Mouse (Mus musculus): ENCODE results near the gene Por.

Gene Por

DNA sequence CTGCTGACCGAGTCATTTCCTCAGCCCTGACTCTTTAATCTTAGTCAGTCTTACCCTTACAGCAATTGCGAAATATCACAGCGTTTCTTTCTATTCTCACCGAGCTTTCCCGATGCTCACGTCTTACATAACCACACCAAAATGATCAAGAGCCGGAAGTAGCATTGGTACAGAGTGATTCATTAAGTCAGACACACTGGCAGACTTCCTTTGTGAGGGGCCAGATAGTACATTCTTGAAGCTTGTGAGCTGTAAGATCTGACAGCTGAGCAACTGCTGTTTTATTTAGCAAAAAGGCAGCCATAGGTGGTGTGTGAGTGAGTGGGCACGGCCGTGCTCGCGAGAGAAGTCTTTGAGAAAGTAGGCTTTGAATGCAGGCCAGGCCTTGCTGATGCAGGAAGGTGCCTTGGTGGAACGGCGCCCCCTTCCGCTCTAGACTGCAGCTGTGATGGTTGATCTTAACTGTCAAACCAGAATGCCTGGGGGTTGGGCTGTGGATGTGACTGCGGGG, 32.9 kb downstream of the Por start:
- DNase-seq, result peak; percentile 68

DNA sequence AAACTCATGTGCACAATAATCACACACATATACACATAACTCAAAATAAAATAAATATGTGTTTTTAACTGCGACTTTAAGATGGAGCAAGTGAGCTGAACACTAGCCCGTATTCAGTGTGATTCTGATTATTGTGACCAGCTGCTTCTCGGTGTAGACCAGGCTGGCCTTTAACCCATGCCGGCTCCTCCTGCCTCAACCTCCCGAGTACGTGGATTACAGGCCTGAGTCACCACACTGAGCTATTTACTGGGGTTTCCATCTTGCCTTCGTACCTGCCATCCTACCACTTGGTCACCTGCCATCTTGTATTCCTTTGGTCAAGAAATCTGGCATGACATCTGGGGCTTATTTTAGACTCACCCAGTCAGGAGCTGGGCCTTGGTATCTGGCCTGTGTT, 33.6 kb downstream of the Por start:
- DNase-seq, result no peak

GRCm38 (mm10) chr5:135705383-135705782, 35.5 kb downstream of the Por start:
- no peak for DNase-seq

DNA sequence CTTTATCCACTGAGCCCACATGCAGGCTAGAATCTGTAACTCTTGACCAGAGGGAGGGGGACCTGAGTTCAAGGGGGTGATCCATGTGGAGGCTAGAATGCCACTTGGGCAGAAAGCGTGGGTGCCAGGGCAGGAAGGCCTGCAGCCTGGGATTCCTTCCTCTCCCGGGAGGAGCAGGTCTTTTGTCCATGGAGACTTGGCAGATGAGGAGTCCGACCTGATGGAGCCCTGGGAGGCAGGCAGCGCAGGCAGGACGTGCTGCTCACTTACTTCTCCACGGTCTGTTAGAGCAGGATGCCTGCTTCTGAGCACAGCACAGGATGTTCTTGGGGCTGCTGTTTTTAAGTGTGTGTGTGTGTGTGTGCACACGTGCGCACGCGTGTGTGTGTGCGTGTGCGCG, 37.2 kb downstream of the Por start:
- DNase-seq, result no peak

DNA sequence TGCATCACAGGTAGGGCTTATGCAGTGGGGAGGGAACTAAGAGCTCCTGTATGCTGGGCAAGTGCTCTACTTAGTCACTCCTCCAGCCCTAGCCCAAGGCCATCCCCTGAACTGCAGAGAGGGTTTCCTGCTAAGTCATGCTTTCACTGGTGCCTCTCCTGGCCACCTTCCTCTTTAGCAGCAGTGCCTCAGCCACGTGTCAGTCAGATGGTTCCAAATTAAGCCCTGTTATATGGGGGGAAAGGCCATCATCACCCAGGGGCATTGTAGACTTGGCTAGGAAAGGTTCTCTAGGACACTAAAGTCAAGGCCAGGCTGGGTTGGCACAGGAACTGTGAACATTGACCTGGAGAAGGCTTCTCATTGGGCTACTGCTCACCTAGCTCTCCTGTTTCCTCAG, 38.0 kb downstream of the Por start:
- peak; percentile 20 for DNase-seq

DNA sequence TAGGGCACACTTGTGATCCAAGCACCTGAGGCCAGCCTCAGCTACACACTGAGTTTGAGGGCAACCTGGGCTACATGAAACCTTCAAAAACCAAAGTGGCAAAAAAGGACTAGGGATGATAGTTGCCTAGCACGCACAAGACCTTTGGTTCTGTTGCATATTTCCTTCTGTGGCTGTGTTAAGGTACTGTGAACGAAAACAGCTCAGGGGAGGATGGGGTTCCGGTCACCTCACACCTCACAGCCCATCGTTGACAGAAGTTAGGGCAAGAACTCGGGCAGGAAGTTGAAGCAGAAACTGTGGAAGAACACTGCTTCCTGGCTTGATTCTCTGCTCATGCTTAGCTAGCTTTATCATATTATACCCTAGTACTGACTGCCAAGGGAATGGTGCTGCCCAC, 39.9 kb downstream of the Por start:
- DNase-seq, result no peak

DNA sequence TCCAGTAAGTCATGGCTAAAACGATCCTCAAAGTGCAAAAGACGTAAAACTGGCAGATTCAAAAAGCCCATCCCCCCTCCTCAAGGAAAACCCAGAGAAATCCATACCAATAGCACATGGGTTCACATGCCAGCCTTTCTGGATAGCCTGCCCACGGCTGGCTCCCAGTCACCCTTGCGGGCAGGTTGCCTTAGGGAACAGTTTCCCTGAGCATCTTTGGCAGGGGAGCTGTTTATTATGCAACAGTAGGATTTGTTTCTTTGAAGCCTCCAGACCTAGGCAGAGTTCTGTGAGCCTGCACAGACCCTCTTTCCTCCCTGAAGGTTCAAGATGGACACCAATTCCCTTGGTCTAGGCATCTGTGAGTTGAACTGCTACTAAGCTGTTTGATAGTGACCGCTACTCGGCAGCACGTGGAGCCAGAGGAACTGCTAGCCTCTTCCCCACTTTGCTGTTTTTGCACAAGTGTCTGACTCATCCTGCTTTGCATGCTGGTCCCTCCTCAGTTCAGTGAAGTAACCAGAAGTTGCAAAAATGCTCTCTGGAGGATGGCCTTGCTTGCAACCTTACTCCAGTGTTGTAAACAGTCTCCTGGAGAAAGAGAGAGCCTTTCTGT, 40.9 kb downstream of the Por start:
- DNase-seq, result no peak

- DNase-seq, result no peak
These were observed 41.9 kb downstream of the Por start for GRCm38 (mm10) chr5:135711582-135712355.

- no peak for DNase-seq
These were observed 43.0 kb downstream of the Por start for GRCm38 (mm10) chr5:135712803-135713202.

DNA sequence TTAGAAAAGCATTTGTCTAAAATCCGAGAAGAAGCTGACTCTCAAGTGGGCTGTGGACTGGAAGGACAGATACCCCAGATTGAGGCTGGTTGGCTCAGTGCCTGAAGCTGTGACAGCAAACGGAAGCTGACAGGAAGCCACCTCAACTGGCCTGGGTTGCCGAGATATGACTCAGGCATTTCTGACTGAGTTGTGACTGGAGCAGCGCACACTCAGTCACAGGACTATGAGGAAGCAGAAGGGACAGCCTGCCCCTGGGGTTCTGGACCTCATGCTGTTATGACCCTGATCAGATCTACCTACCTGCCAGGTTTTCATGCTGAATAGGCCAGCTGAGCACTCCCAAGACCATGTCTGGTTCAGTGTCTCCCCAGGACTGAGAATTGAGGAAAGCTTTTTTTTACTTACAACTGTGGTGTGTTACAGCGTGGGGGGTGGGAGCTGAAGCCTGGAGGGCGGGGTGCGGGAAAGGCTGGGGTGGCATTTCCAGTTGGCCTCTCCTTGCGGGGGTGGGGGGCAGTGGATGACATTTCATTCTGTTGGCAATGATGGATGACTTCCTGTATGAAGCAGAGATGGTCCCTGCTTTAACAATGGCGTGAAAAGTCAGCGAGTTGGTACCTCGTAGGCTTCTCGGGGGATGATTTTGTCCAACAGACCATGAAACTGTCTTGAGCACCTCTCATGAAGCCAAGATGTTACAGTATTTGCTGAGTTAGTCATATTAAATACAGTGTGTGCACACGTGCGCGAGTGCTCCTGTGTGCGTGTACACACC, 43.8 kb downstream of the Por start:
- DNase-seq, result peak; percentile 73

DNA sequence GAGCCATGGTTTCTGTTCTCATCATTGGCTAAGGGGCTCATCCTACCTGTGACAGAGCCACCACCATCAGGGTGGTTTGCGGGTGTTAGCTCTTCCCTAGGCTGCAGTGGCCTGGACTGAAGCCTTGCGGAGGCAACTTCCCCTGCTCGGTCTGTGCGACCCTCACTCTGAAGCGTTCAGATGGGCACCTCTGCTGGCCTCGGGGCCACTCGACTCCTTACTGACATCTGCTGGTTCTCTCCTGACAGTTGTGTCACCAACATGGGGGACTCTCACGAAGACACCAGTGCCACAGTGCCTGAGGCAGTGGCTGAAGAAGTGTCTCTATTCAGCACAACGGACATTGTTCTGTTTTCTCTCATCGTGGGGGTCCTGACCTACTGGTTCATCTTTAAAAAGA, 45.8 kb downstream of the Por start:
- no peak for DNase-seq

DNA sequence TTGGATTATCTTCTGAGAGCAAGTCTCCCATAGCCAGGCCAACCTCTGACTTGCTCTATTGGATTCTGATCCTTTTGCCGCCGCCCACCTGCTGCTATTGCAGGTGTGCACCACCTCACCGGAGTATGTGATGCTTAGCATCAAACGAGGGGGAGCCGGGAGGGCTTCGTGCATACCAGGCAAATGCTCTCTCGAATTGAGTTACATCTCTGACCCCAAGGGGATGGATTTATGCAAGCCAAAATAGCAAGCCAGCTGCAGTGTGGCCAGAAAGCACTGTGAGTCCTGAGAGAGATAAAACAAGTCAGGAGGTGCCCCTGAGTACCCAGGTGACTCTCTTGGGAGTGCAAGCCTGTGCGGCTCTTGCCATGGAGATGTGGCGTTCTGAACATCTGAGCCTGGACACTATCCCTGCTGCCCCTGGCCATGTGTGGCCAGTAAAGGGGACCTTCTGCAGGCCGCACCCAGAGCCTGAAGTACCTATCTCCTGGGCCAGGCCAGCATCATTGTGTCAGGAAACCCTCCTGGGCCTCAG, 49.8 kb downstream of the Por start:
- DNase-seq, result no peak

DNA sequence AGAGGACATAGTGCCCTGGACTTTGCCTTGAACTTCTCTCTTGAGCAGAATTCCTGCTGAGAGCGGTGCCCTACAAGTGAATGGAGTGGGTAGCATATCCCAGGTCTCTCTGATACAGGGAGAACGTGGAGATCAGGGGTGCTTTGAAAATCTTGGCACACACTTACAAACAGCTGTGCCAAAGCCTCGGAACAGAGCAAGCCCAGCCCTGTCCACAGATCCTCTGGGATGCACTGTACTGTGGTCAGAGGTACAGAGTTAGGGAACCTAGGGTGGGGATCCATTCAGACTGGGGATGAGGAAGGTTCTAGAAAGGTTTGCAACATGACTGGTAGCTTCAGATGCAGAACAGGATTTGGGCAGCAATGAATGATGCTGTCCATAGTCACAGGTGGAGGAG, 50.3 kb downstream of the Por start:
- no peak for DNase-seq

DNA sequence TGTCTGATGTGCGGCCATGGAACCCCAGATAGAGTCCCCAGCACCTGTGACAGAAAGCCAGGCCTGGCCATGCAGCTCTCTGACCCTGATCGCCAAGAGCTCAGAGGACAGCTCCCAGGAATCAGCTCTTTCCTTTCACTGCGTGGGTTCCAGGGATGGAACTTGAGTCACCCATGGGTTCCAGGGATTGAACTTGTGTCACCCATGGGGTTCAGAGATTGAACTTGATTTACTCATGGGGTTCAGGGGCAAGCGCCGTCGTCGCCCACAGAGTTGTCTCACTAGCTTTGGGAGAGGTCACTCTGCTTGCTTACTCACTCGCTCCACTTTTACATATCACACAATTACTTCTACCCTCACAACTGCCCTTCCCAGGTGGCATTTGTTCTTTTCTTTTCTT, 51.2 kb downstream of the Por start:
- DNase-seq, result no peak

DNA sequence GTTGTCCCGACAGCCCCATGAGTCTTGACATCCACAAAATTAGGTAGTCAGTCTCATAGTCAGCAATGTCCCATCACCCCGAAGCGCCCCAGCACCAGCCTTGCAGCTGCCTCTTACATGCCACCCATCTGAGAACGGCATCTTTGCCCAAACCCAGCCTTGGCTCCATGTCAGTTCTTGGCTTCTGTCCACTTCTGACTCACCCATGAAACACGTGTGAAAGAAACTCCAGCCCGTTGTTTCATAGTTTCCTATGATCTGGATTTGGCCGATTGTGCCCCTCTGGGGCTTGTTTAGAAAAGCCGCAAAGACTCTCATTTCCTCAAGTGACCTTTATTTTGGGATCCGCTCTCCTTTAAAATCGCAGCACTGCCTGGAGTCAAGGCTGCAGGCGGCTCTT, 52.3 kb downstream of the Por start:
- DNase-seq, result no peak

- DNase-seq, result no peak
These were observed 53.4 kb downstream of the Por start for GRCm38 (mm10) chr5:135723165-135723751.

DNA sequence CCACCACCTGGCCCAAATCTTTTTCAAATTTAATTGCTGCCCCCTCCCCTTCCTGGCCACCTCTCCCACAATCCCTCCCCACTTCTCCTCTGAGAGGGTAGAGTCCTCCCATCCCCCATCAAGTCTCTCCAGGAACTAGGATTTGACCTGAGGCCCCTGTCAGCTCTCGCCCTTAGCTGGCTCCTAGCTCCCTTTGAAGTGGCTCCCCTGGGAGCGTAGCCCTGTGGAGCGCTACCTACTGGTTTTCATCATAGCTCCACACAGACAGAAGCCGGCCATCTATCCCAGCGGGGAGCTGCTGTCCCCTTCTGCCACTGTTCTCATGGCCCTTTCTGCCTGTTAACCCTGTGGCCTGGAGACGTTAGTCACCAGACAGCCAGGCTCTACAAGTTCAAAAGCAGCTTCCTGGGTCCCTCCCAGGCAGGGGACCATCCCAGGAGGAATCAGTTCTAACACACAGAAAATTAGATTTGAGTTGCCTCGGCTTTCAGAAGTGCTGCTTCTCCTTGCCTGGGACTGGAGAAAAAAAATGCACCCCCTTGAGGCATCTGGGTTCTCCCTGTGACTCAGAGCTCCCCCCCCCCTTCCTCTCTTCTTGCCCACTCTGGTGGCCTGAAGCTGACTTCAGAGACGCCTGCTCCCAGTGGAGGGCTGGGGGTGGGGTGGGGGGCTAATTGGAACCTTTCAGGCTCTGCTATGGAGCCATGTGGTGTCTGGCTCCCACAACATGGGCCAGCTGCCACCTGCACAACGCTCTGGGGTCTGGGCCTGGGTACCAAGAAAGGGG, 54.9 kb downstream of the Por start:
- no peak for DNase-seq

GRCm38 (mm10) chr5:135725391-135725841, 55.6 kb downstream of the Por start:
- no peak for DNase-seq

DNA sequence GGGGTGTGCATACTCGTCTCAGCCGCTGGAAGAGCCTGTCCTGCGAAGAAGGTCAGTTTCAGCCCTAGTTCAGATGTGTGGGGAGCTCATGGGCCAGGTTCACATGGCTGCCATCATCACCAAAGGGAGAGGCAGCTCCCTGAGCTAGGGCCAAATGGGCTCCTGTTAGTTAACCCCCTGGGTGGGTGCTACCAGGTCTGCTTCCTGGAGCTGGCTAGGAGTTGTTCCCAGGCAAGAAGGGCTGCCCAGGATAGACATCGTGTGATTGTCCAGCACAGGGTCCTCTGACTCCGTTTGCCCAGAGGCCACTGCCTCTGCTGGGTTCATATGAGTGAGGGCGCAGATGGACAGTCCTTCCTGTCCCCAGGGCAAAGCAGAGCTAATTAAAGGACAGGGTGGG, 56.2 kb downstream of the Por start:
- no peak for DNase-seq

DNA sequence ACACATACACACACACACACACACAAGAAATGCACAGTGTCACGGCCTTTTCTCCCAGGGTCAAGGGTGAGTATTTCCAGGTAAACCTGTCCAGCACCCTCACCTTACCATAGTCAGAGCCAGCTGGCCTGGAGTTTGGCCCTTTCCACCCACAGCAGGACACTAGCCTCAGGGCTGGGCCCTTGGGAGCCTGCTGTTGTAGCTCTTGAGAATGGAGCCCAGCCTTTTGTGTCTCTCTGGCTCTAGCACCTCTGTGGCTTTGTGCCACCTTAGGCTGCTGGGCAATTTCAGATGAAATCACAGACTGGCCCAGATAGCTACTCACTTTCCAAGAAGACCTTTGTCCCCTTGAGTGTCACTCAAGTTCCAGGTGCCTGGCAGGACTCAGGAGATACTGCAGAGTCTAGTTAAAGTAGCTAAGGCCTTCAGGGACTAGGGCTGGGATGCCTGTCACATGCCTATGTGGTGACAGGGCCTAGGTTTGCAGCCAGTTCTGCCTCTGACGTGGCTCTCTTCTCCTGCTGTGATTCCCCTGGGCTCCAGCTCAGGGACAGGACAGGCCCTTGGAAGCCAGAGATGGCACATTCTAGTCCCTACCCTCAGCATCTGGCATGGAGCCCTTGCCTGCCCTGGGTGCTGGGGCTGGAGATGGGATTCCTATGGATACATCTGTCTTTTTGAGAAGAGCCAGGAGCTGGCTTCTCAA, 57.0 kb downstream of the Por start:
- DNase-seq, result no peak

DNA sequence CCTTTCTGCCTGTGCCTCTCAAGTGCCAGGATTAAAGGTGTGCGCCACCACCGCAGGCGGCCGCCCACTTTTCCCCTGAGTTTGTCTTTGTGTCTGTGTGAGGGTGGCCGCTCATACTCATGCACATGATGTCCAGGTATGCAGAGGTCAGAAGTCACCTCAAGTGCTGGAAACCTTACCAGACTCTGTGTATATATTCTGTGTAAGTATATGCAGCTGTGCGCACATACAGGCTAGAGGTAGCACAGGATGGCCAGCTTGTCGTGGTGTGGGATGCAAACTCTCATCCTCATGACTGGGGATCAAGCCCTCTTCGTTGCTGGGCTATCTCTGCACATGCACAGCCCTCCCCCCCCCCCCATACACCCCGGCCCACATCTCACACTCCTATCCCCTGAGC, 58.0 kb downstream of the Por start:
- DNase-seq, result no peak

DNA sequence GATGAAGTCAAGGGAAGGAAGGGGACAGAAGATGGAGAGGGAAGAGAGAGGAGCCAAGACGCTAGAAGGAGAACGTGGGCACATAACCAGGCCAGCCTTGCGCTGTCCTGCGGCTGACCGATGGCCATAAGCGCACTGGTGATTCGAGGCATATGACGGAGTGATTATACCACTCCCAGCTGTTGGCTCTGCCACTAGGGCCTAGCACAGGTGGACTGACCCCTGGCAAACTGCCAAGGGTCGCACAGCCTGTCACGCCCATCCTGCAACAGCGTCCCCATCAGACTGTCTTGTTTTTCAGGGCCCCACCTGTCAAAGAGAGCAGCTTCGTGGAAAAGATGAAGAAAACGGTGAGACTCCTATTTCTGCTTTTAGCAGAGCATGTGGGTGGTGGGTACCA, 58.5 kb downstream of the Por start:
- no peak for DNase-seq
